Mouse (Mus musculus) left cerebral cortex, adult 18-20 months (tissue): ENCODE data around the gene Pitpnb. TPM values are rescaled to one million over a fixed set of nuclear protein-coding genes. Genes with fewer than 3 reads are reported as not detected.
A peak's percentile ranks its signal among the peaks of the same experiment; 100 is the strongest.

Experiments used
- DNase-seq, 2 experiments: peaks; one replicate each; pipeline ENCODE4 v3.0.0; 2021 to 2022; ENCODE audit warnings: low spot score in 2 of 2, mixed read lengths in 1 of 2
- total RNA-seq, 2 experiments: library from RNA; stranded (reverse); gene quantifications; 2 replicates each; pipeline ENCODE4 v1.2.3; 2021

Pitpnb gene
- total RNA-seq, 2 experiments from 2014 or later, result 84.7 to 86.5 TPM

- DNase-seq, result no peak
These were observed 89.6 kb downstream of the Pitpnb start for GRCm38 (mm10) chr5:111420011-111420691.

- DNase-seq, result no peak
These were observed 90.3 kb downstream of the Pitpnb start for GRCm38 (mm10) chr5:111420896-111421295.

GRCm38 (mm10) chr5:111421424-111421823, 90.9 kb downstream of the Pitpnb start:
- DNase-seq, result no peak

GRCm38 (mm10) chr5:111422058-111422800, 91.7 kb downstream of the Pitpnb start:
- no peak for DNase-seq

GRCm38 (mm10) chr5:111423011-111423410, 92.4 kb downstream of the Pitpnb start:
- no peak for DNase-seq

- no peak for DNase-seq
These were observed 93.1 kb downstream of the Pitpnb start for GRCm38 (mm10) chr5:111423616-111424015.

- no peak for DNase-seq
These were observed 95.2 kb downstream of the Pitpnb start for GRCm38 (mm10) chr5:111425813-111426212.

- no peak for DNase-seq
These were observed 95.7 kb downstream of the Pitpnb start for GRCm38 (mm10) chr5:111426249-111426648.

- no peak for DNase-seq
These were observed 98.3 kb downstream of the Pitpnb start for GRCm38 (mm10) chr5:111428882-111429281.

GRCm38 (mm10) chr5:111429726-111430125, 99.2 kb downstream of the Pitpnb start:
- no peak for DNase-seq

GRCm38 (mm10) chr5:111431007-111431730, 100.6 kb downstream of the Pitpnb start:
- DNase-seq, result no peak

GRCm38 (mm10) chr5:111432842-111433241, 102.3 kb downstream of the Pitpnb start:
- DNase-seq, result no peak

GRCm38 (mm10) chr5:111434342-111434842, 103.8 kb downstream of the Pitpnb start:
- DNase-seq, result no peak

GRCm38 (mm10) chr5:111436260-111436659, 105.7 kb downstream of the Pitpnb start:
- DNase-seq, result no peak

GRCm38 (mm10) chr5:111437205-111437604, 106.6 kb downstream of the Pitpnb start:
- peak in 1 of 2 experiments; percentile 72 for DNase-seq

Other genes with a start within 250 kb of the Pitpnb start
- gene Mn1, start 86.6 kb downstream of the Pitpnb start, total RNA-seq, result 10 to 100 TPM; 65.8 to 70.9 TPM